Mouse (Mus musculus) limb, embryonic 13.5 days (tissue): ENCODE results near the gene Tor2a. TPM values are rescaled to one million over a fixed set of nuclear protein-coding genes. Genes with fewer than 3 reads are reported as not detected.

Experiments
- ATAC-seq: fragments of 200-750 bp; cut with Nextera tagmentation; 2 replicates; pipeline ENCODE4 v1.8.0; 2017; ENCODE audit warnings: low read depth, moderate number of reproducible peaks, moderate TSS enrichment; ENCODE audit not compliant: low FRiP score
- H3K27ac ChIP-seq: fragments of 300-500 bp; sonication (generic); 2 replicates; pipeline ENCODE4 v1.5.1; 2015; ENCODE audit warnings: inconsistent platforms, mild to moderate bottlenecking, moderate library complexity
- H3K27me3 ChIP-seq: fragments of 300-500 bp; sonication (generic); 2 replicates; pipeline ENCODE4 v1.6.1; 2015; ENCODE audit warnings: mild to moderate bottlenecking, inconsistent platforms
- H3K36me3 ChIP-seq: fragments of 300-500 bp; sonication (generic); 2 replicates; pipeline ENCODE4 v1.6.1; 2015; ENCODE audit warnings: inconsistent platforms, mild to moderate bottlenecking, moderate library complexity
- H3K4me1 ChIP-seq: fragments of 300-500 bp; sonication (generic); 2 replicates; pipeline ENCODE4 v1.6.1; 2015; ENCODE audit warnings: inconsistent platforms
- H3K4me2 ChIP-seq: fragments of 300-500 bp; sonication (generic); replicated peaks from 2 replicates; pipeline ENCODE4 v1.6.1; 2015; ENCODE audit warnings: inconsistent platforms, mild to moderate bottlenecking, moderate library complexity
- H3K4me3 ChIP-seq: fragments of 300-500 bp; sonication (generic); 2 replicates; pipeline ENCODE4 v1.5.1; 2015; ENCODE audit warnings: moderate library complexity, mild to moderate bottlenecking, inconsistent platforms
- H3K9ac ChIP-seq: fragments of 300-500 bp; sonication (generic); 2 replicates; pipeline ENCODE4 v1.6.1; 2015; ENCODE audit warnings: mild to moderate bottlenecking, inconsistent platforms
- H3K9me3 ChIP-seq: fragments of 300-500 bp; sonication (generic); 2 replicates; pipeline ENCODE4 v1.6.1; 2016; ENCODE audit warnings: inconsistent platforms
- WGBS: fragments of 180-500 bp; shearing (Covaris S2); methylation state at CpG from one replicate; pipeline ENCODE4 v1.1.7; 2015; 5-methylcytosine and 5-hydroxymethylcytosine counted together
- polyA plus RNA-seq: library from polyadenylated mRNA; unstranded; fragments of >200 nt; fragmentation: Nextera tagmentation; extraction: Ambion mirVana; gene quantifications from 2 replicates; pipeline ENCODE4 v1.2.1, GENCODE M21; 2015

Tor2a gene
- polyA plus RNA-seq, 1 experiment from 2014 or later: 74.5 TPM

DNA sequence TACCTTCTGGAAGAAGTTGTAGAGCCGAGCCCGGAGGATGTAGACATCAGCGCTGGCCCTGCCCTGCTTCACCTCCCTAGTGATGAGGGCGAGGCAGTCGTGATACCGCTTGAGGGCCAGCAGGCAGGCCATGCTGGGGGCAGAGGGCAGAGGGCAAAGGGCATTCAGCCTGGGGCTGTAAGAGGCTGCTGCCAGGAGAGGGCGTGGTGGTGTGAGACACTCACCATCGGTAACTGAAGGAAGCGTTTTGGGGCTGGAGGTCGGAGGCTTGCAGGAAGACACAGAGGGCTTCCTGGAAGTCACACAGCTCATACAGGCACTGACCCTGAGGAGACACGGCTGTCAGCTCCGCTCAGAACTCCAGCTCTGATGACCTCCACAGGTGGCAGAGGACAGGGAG lies 14.9 kb downstream of the Tor2a start:
- peaks cover 16% of the 10 kb centered on the region for H3K4me1 ChIP-seq
- 25% methylated on average over 12 of the region's 12 CpGs for WGBS
- no peak overlapping the region for H3K9ac ChIP-seq
- H3K9me3 ChIP-seq: no peaks in the 10 kb centered on the region
- H3K4me2 ChIP-seq: no peak overlapping the region
- no peak overlapping the region for H3K4me3 ChIP-seq
- H3K27me3 ChIP-seq: peaks cover 7% of the 10 kb centered on the region
- no peaks in the 10 kb centered on the region for H3K36me3 ChIP-seq
- ATAC-seq: no peak
- no peak overlapping the region for H3K27ac ChIP-seq

DNA sequence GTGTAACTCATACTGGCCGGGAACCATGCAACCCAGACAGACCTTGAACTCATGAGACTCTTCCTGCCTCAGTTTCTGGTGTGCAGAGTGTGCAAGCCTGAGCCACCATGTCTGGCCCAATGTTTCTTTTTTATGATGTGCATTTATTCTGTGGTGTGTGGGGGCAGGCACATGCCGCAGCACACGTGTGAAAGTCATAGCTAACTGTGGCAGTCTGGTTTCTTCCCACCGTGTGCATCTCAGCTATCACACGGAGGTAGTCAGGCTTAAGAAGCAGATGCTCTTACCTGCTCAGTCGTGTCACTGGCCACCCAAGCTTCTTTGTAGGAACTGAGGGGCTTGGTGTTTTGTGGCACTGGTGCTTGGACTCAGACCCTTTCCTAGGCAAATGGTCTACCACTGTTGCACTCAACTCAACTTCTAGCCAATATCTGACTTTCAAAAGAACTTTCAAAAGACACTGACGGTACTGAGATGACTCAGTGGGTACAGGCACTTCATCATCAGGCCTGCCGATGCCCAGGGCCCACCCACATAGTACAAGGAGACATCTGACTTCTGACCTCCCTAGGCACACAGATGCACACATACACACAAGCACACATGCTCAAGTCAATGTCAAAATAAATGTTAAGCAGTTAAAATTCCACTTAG lies 15.7 kb downstream of the Tor2a start:
- 78% methylated on average over 8 of the region's 8 CpGs for WGBS
- H3K9ac ChIP-seq: no peak overlapping the region

GRCm38 (mm10) chr2:32775359-32776074 lies 18.5 kb downstream of the Tor2a start, which contains the start of the genes Ttc16 and Ptrh1:
Gene Ttc16 (minus strand): TSS chr2:32775633.
Gene Ptrh1 (plus strand): TSS chr2:32775786.
- Histone ChIP-seq H3K27ac (0 out of 2 replicates have a peak within 1 kb of the TSS, but pooled peaks have one; percentile 2), H3K36me3 (no peaks in the 10 kb centered on the region), H3K9ac (peak within 1 kb of the TSS; percentile 62), H3K27me3 (peaks cover 7% of the 10 kb centered on the region), H3K4me1 (peaks cover 12% of the 10 kb centered on the region), H3K4me3 (peak within 1 kb of the TSS; percentile 56), H3K4me2 (peak within 1 kb of the TSS; percentile 80), H3K9me3 (no peaks in the 10 kb centered on the region)
- ATAC-seq: peak; percentile 98
- under 1% methylated on average over 46 of the region's 46 CpGs for WGBS

More for the DNA sequence above, 15.7 kb downstream of the Tor2a start:
- Histone ChIP-seq H3K27me3 (peaks cover 7% of the 10 kb centered on the region), H3K4me2 (no peak overlapping the region), H3K36me3 (no peaks in the 10 kb centered on the region), H3K4me3 (no peak overlapping the region), H3K4me1 (peaks cover 12% of the 10 kb centered on the region), H3K9me3 (no peaks in the 10 kb centered on the region), H3K27ac (no peak overlapping the region)
- no peak for ATAC-seq

- peak overlapping the region; percentile 80 for H3K4me2 ChIP-seq
- peak overlapping the region; percentile 56 for H3K4me3 ChIP-seq
- peaks cover 7% of the 10 kb centered on the region for H3K27me3 ChIP-seq
- 20% methylated on average over 22 of the region's 22 CpGs for WGBS
- ATAC-seq: no peak
- H3K9me3 ChIP-seq: no peaks in the 10 kb centered on the region
- H3K9ac ChIP-seq: peak overlapping the region; percentile 62
- H3K36me3 ChIP-seq: no peaks in the 10 kb centered on the region
- no peak overlapping the region for H3K27ac ChIP-seq
- peaks cover 12% of the 10 kb centered on the region for H3K4me1 ChIP-seq
Observed at GRCm38 (mm10) chr2:32776192-32776591, 19.2 kb downstream of the Tor2a start.

DNA sequence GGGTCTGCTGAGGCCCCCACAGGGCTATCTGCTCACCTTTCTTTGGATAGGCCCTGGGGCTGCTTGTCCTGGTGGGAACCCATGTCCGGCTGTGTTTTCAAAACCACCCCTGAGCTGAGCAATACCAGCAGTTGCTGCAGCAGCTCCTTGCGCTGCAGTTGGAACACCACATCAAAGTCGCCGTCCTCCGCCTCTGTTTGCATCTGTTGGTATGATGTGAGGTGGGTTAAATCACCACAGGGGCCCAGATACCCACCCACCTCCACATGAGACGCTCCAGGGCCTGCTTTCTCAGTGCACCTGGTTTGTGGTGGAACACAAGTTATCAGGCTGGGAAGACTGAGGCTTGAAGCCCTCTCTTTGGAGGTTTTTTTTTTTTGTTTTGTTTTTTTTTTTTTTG lies 21.0 kb downstream of the Tor2a start:
- WGBS: 88% methylated on average over 6 of the region's 6 CpGs
- ATAC-seq: no peak
- H3K9ac ChIP-seq: no peak overlapping the region
- H3K4me1 ChIP-seq: peaks cover 12% of the 10 kb centered on the region
- no peaks in the 10 kb centered on the region for H3K9me3 ChIP-seq
- H3K36me3 ChIP-seq: no peaks in the 10 kb centered on the region
- no peak overlapping the region for H3K27ac ChIP-seq
- H3K27me3 ChIP-seq: peaks cover 7% of the 10 kb centered on the region
- no peak overlapping the region for H3K4me2 ChIP-seq
- H3K4me3 ChIP-seq: no peak overlapping the region

GRCm38 (mm10) chr2:32779131-32779530 lies 22.1 kb downstream of the Tor2a start:
- WGBS: 17% methylated on average over 8 of the region's 8 CpGs
- Histone ChIP-seq H3K27me3 (peaks cover 7% of the 10 kb centered on the region), H3K36me3 (no peaks in the 10 kb centered on the region), H3K9me3 (no peaks in the 10 kb centered on the region), H3K4me1 (peaks cover 16% of the 10 kb centered on the region), H3K27ac (no peak overlapping the region), H3K9ac (0 out of 2 replicates have a peak overlapping the region, but pooled peaks have one; percentile 25), H3K4me2 (no peak overlapping the region), H3K4me3 (no peak overlapping the region)
- no peak for ATAC-seq

- peaks cover 7% of the 10 kb centered on the region for H3K27me3 ChIP-seq
- 86% methylated on average over 6 of the region's 6 CpGs for WGBS
- peaks cover 19% of the 10 kb centered on the region for H3K4me1 ChIP-seq
- H3K9ac ChIP-seq: no peak overlapping the region
- no peak overlapping the region for H3K27ac ChIP-seq
- no peak overlapping the region for H3K4me2 ChIP-seq
- no peaks in the 10 kb centered on the region for H3K36me3 ChIP-seq
- no peak overlapping the region for H3K4me3 ChIP-seq
- no peak for ATAC-seq
- H3K9me3 ChIP-seq: no peaks in the 10 kb centered on the region
Observed at GRCm38 (mm10) chr2:32779714-32780113, 22.7 kb downstream of the Tor2a start.

GRCm38 (mm10) chr2:32781710-32782109 lies 24.7 kb downstream of the Tor2a start:
- H3K4me2 ChIP-seq: no peak overlapping the region
- H3K4me3 ChIP-seq: no peak overlapping the region
- H3K9ac ChIP-seq: no peak overlapping the region
- H3K36me3 ChIP-seq: no peaks in the 10 kb centered on the region
- ATAC-seq: no peak
- WGBS: 78% methylated on average over 6 of the region's 6 CpGs
- H3K4me1 ChIP-seq: peaks cover 7% of the 10 kb centered on the region; the same call in 1 of the 2 replicates
- H3K27me3 ChIP-seq: peaks cover 2% of the 10 kb centered on the region; the same call in 1 of the 2 replicates
- no peak overlapping the region for H3K27ac ChIP-seq
- H3K9me3 ChIP-seq: no peaks in the 10 kb centered on the region

DNA sequence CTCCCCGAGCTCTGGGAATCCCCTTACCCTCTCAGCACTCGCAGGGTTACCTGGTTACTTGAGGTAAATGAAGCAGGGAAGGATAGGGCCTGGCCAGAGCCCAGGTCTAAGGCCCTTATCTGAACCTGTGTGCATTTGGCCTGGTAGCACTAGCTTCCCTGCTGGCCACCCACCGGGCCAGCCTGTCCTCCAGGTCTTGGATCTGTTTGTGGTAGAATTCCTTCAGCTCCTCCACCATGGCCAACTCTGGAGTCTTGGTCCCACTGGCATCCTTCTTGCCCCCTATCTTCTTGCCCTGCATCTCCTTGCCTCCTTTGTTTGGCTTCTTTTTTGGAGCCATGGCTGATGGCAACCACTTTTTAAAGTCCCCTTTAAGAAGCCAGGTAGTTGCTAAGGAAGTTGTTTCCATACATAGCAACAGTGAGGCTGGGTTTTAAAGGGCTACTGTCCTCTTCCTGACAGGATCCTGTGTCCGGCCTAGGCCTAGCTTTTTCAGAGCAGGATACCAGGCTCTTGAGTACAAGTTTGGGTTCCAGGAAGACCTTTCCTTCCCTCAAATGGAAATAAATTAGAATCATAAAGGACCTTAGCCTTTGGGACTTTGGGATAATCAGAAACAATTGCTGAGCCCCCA lies 27.1 kb downstream of the Tor2a start, which contains the start of gene Cfap157:
Gene Cfap157, minus strand, starts transcription at position 381 of the 634 bp plus-strand sequence.
- H3K9me3 ChIP-seq: no peaks in the 10 kb centered on the region
- WGBS: 51% methylated on average over 4 of the region's 4 CpGs
- H3K4me3 ChIP-seq: no peak within 1 kb of the TSS
- peaks cover 7% of the 10 kb centered on the region; the same call in 1 of the 2 replicates for H3K4me1 ChIP-seq
- H3K27ac ChIP-seq: 0 out of 2 replicates have a peak within 1 kb of the TSS, but pooled peaks have one; percentile 40
- no peaks in the 10 kb centered on the region for H3K36me3 ChIP-seq
- H3K9ac ChIP-seq: no peak within 1 kb of the TSS
- peak within 1 kb of the TSS; percentile 12; the same call in 1 of the 2 replicates for H3K4me2 ChIP-seq
- ATAC-seq: no peak
- no peaks in the 10 kb centered on the region for H3K27me3 ChIP-seq

DNA sequence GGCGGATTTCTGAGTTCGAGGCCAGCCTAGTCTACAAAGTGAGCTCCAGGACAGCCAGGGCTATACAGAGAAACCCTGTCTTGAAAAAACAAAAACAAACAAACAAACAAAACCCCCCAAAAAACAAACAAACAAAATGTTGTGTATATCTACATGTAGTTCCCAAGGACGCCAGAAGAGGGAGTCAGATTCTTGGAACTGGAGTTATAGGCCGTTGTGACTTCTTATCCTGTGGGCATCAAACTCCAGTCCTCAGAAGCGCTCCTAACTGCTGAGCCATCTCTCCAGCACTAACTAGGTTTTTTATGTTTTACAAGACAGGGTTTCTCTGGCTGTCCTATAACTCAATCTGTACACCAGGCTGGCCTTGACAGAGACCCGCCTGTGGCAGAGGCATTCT lies 30.1 kb downstream of the Tor2a start:
- WGBS: 57% methylated on average over 6 of the region's 6 CpGs
- Histone ChIP-seq H3K9ac (no peak overlapping the region), H3K9me3 (no peaks in the 10 kb centered on the region), H3K36me3 (peaks cover 12% of the 10 kb centered on the region; the same call in 1 of the 2 replicates), H3K27ac (no peak overlapping the region), H3K4me1 (peaks cover 7% of the 10 kb centered on the region; the same call in 1 of the 2 replicates), H3K4me2 (no peak overlapping the region), H3K27me3 (no peaks in the 10 kb centered on the region), H3K4me3 (no peak overlapping the region)
- no peak for ATAC-seq

- Histone ChIP-seq H3K36me3 (peaks cover 15% of the 10 kb centered on the region; the same call in 1 of the 2 replicates), H3K9me3 (no peaks in the 10 kb centered on the region), H3K9ac (no peak overlapping the region), H3K27ac (no peak overlapping the region), H3K4me2 (no peak overlapping the region), H3K4me3 (no peak overlapping the region), H3K27me3 (no peaks in the 10 kb centered on the region), H3K4me1 (peaks cover 7% of the 10 kb centered on the region; the same call in 1 of the 2 replicates)
- 42% methylated on average over 2 of the region's 2 CpGs for WGBS
- ATAC-seq: no peak
Observed at GRCm38 (mm10) chr2:32788581-32788980, 31.5 kb downstream of the Tor2a start.

DNA sequence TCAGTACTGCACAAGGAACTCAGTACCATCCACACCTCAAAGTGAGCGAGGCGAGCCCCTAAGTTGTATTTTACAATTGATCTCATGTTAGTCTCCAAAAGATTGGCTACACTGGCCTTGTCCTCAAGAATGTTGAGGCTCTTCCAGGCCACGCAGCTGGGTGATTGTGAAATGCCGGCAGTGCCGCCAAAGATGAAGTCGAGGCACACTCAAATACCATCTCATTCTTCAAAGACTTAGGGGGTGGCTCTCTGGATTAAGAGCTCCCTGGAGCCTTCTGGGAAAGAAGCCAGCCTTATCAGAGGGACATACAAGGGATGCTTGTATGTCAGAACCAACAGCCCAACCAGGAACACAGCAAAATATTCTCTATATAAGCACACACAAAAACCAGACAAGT lies 34.3 kb downstream of the Tor2a start:
- Histone ChIP-seq H3K27me3 (no peaks in the 10 kb centered on the region), H3K4me1 (no peaks in the 10 kb centered on the region), H3K4me2 (no peak overlapping the region), H3K4me3 (no peak overlapping the region), H3K36me3 (peaks cover 42% of the 10 kb centered on the region), H3K27ac (no peak overlapping the region), H3K9me3 (no peaks in the 10 kb centered on the region), H3K9ac (no peak overlapping the region)
- no peak for ATAC-seq
- 85% methylated on average over 6 of the region's 6 CpGs for WGBS
